Mouse (Mus musculus): Measurements from ENCODE around the gene Eml6. TPM values are rescaled to one million over a fixed set of nuclear protein-coding genes. Genes with fewer than 3 reads are reported as not detected.

Eml6 gene
- polyA plus RNA-seq, 1 experiment from 2014 or later = 0.13 TPM

GRCm38 (mm10) chr11:29788921-29789638 lies 236.8 kb downstream of the Eml6 start:
- no peaks in the 10 kb centered on the region for H3K36me3 ChIP-seq (replicated peaks; ENCODE audit: insufficient read depth, low read length)
- H3K4me2 ChIP-seq (ENCODE audit: low read depth, low read length) = no peak overlapping the region
- no peaks in the 10 kb centered on the region for H3K9me3 ChIP-seq (ENCODE audit: low read length)
- H3K4me3 ChIP-seq (ENCODE audit: low read depth, low read length) = no peak overlapping the region
- no peak for DNase-seq
- H3K9ac ChIP-seq (replicated peaks) = no peak overlapping the region
- ATAC-seq = no peak
- TF ChIP-seq EP300 (IDR thresholded peaks at IDR 0.05; ENCODE audit: low read depth) (no peak), CTCF (IDR thresholded peaks at IDR 0.05; ENCODE audit: low read depth) (no peak)
- no peak overlapping the region for H3K27ac ChIP-seq (ENCODE audit: low read depth)
- H3K4me1 ChIP-seq (ENCODE audit: insufficient read depth) = peaks cover 8% of the 10 kb centered on the region; the same call in 1 of the 2 replicates
- no peaks in the 10 kb centered on the region for H3K27me3 ChIP-seq (ENCODE audit: insufficient read depth, low read length)
- WGBS (ENCODE audit: insufficient replicate concordance) = 73% methylated on average over 6 of the region's 6 CpGs

GRCm38 (mm10) chr11:29788499-29788898 lies 237.3 kb downstream of the Eml6 start:
- Histone ChIP-seq H3K4me1 (ENCODE audit: insufficient read depth) (peaks cover 8% of the 10 kb centered on the region; the same call in 1 of the 2 replicates), H3K27me3 (ENCODE audit: insufficient read depth, low read length) (no peaks in the 10 kb centered on the region), H3K9ac (replicated peaks) (no peak overlapping the region), H3K36me3 (replicated peaks; ENCODE audit: insufficient read depth, low read length) (no peaks in the 10 kb centered on the region), H3K27ac (ENCODE audit: low read depth) (no peak overlapping the region), H3K9me3 (ENCODE audit: low read length) (no peaks in the 10 kb centered on the region), H3K4me2 (ENCODE audit: low read depth, low read length) (no peak overlapping the region), H3K4me3 (ENCODE audit: low read depth, low read length) (no peak overlapping the region)
- ATAC-seq = no peak
- no peak for DNase-seq
- 39% methylated on average over 1 of the region's 1 CpGs for WGBS (ENCODE audit: insufficient replicate concordance)
- TF ChIP-seq EP300 (IDR thresholded peaks at IDR 0.05; ENCODE audit: low read depth) (no peak), CTCF (IDR thresholded peaks at IDR 0.05; ENCODE audit: low read depth) (no peak)

DNA sequence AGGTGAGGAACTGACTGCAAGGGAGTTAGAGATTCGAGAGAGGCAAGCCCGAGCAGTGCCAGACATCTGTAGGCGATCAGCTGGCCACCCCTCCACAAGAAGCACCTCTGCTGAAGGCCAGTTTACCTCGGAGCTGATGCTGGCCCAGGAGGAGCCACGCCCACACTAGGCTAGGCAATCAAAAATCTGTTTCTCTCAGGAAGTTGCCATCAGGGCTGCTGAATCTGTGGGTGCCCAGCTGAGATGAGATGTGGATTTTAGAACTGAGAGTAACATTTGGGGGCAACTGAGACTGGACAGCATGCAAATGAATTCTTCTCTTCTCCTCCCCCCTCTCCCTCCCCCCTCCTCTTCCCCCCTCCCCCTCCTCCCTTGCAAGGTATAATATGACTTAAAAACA lies 238.4 kb downstream of the Eml6 start:
- Histone ChIP-seq H3K4me3 (ENCODE audit: low read depth, low read length) (no peak overlapping the region), H3K27me3 (ENCODE audit: insufficient read depth, low read length) (no peaks in the 10 kb centered on the region), H3K36me3 (replicated peaks; ENCODE audit: insufficient read depth, low read length) (no peaks in the 10 kb centered on the region), H3K9ac (replicated peaks) (no peak overlapping the region), H3K4me1 (ENCODE audit: insufficient read depth) (peaks cover 8% of the 10 kb centered on the region; the same call in 1 of the 2 replicates), H3K4me2 (ENCODE audit: low read depth, low read length) (peak overlapping the region; percentile 24), H3K27ac (ENCODE audit: low read depth) (0 out of 2 replicates have a peak overlapping the region, but pooled peaks have one; percentile 61), H3K9me3 (ENCODE audit: low read length) (no peaks in the 10 kb centered on the region)
- 17% methylated on average over 5 of the region's 5 CpGs for WGBS (ENCODE audit: insufficient replicate concordance)
- ATAC-seq (peak; percentile 43), DNase-seq (no peak)
- no peak for TF ChIP-seq CTCF (IDR thresholded peaks at IDR 0.05; ENCODE audit: low read depth)
- TF ChIP-seq EP300 (IDR thresholded peaks at IDR 0.05; ENCODE audit: low read depth) = no peak

GRCm38 (mm10) chr11:29786583-29787219 lies 239.1 kb downstream of the Eml6 start:
- WGBS (ENCODE audit: insufficient replicate concordance) = 44% methylated on average over 6 of the region's 6 CpGs
- Histone ChIP-seq H3K27ac (ENCODE audit: low read depth) (no peak overlapping the region), H3K9me3 (ENCODE audit: low read length) (no peaks in the 10 kb centered on the region), H3K4me2 (ENCODE audit: low read depth, low read length) (peak overlapping the region; percentile 24), H3K4me3 (ENCODE audit: low read depth, low read length) (no peak overlapping the region), H3K9ac (replicated peaks) (no peak overlapping the region), H3K27me3 (ENCODE audit: insufficient read depth, low read length) (no peaks in the 10 kb centered on the region), H3K36me3 (replicated peaks; ENCODE audit: insufficient read depth, low read length) (no peaks in the 10 kb centered on the region), H3K4me1 (ENCODE audit: insufficient read depth) (peaks cover 8% of the 10 kb centered on the region; the same call in 1 of the 2 replicates)
- DNase-seq (peak; percentile 53), ATAC-seq (peak; percentile 73)
- TF ChIP-seq EP300 (IDR thresholded peaks at IDR 0.05; ENCODE audit: low read depth) = 0 out of 2 replicates have a peak, but pooled peaks have one; percentile 26
- TF ChIP-seq CTCF (IDR thresholded peaks at IDR 0.05; ENCODE audit: low read depth) = no peak

DNA sequence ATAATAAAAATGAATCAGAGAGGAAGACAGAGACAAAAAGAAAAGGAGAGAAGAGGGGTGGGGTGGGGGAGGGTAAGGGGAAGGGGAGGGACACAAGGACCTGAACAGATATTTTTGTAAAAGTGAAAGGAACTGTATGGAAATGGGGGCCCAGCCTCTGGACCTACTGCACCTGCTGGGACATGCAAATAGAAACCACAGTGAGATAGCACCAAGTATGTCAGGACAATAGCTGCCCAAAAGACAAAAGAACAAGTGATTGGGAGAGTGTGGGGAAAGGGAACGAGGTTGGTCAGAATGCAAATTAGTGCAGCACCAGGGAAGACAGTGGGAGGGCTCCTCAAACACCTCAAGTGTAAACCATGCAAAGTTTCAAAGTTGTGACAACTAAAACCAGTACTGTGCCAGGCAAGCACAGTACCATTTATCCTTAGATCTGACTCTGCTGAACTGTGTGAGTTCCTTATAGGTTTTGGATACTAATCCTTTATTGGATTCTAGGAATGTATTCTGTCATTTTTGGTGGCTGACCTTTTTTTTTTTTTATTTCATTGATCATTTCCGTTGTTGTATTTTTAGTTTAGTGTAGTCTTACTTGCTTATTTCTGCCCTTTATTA lies 246.3 kb downstream of the Eml6 start:
- DNase-seq (no peak), ATAC-seq (no peak)
- Histone ChIP-seq H3K27ac (ENCODE audit: low read depth) (no peak overlapping the region), H3K27me3 (ENCODE audit: insufficient read depth, low read length) (no peaks in the 10 kb centered on the region), H3K9ac (replicated peaks) (no peak overlapping the region), H3K9me3 (ENCODE audit: low read length) (no peaks in the 10 kb centered on the region), H3K4me2 (ENCODE audit: low read depth, low read length) (no peak overlapping the region), H3K36me3 (replicated peaks; ENCODE audit: insufficient read depth, low read length) (no peaks in the 10 kb centered on the region), H3K4me3 (ENCODE audit: low read depth, low read length) (no peak overlapping the region), H3K4me1 (ENCODE audit: insufficient read depth) (no peaks in the 10 kb centered on the region)
- TF ChIP-seq CTCF (IDR thresholded peaks at IDR 0.05; ENCODE audit: low read depth) = no peak
- 55% methylated on average over 2 of the region's 2 CpGs for WGBS (ENCODE audit: insufficient replicate concordance)

DNA sequence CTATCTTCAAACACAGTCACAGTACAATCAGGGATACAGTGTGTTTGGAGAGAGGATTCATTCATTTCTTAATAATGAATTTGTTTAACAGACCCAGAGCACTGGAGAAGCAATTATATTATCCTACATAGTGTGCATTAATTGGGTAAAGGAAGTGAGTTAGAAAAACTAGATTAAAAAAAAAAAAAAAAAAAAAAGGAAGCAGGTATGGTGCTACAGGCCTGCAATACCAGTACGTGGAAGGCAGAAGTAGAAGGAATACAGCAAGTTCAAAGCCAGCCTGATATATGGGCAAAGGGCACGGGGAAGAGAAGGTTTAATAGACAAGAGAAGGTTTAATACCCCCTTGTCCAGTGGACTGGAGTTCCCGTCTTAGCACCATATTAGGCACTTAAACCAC lies 246.9 kb downstream of the Eml6 start:
- Histone ChIP-seq H3K4me3 (ENCODE audit: low read depth, low read length) (no peak overlapping the region), H3K9me3 (ENCODE audit: low read length) (no peaks in the 10 kb centered on the region), H3K27me3 (ENCODE audit: insufficient read depth, low read length) (no peaks in the 10 kb centered on the region), H3K27ac (ENCODE audit: low read depth) (no peak overlapping the region), H3K9ac (replicated peaks) (no peak overlapping the region), H3K36me3 (replicated peaks; ENCODE audit: insufficient read depth, low read length) (no peaks in the 10 kb centered on the region), H3K4me2 (ENCODE audit: low read depth, low read length) (no peak overlapping the region), H3K4me1 (ENCODE audit: insufficient read depth) (no peaks in the 10 kb centered on the region)
- no peak for ATAC-seq
- no peak for TF ChIP-seq CTCF (IDR thresholded peaks at IDR 0.05; ENCODE audit: low read depth)
- TF ChIP-seq EP300 (IDR thresholded peaks at IDR 0.05; ENCODE audit: low read depth) = no peak
- DNase-seq = no peak
- 60% methylated on average over 3 of the region's 3 CpGs for WGBS (ENCODE audit: insufficient replicate concordance)
